Mouse (Mus musculus) myocyte (in vitro differentiated cells): Measurements from ENCODE around the gene Zap70. TPM values are rescaled to one million over a fixed set of nuclear protein-coding genes. Genes with fewer than 3 reads are reported as not detected.

Experiments
- H3K27me3 ChIP-seq: one replicate; pipeline ENCODE4 v1.6.1; 2011; ENCODE audit not compliant: control insufficient read depth, insufficient read depth, insufficient read length
- H3K36me3 ChIP-seq: one replicate; pipeline ENCODE4 v1.6.1; 2011; ENCODE audit not compliant: control insufficient read depth, insufficient read depth
- H3K4me2 ChIP-seq: one replicate; pipeline ENCODE4 v1.6.1; 2011; ENCODE audit warnings: low read depth, control low read depth
- H3K4me3 ChIP-seq: one replicate; pipeline ENCODE4 v1.5.1; 2011; ENCODE audit warnings: mild to moderate bottlenecking, control low read depth, moderate library complexity
- H3K79me2 ChIP-seq: one replicate; pipeline ENCODE4 v1.6.1; 2011; ENCODE audit not compliant: control insufficient read depth, insufficient read depth
- H3ac ChIP-seq: one replicate; pipeline ENCODE4 v1.6.1; 2011; ENCODE audit not compliant: control insufficient read depth, insufficient read length
- CEBPB ChIP-seq: IDR thresholded peaks from 2 replicates; pipeline ENCODE4 v1.6.1; 2011; ENCODE audit warnings: mild to moderate bottlenecking, moderate library complexity; ENCODE audit not compliant: poor library complexity, insufficient read depth, severe bottlenecking
- E2F4 ChIP-seq: IDR thresholded peaks from one replicate; pipeline ENCODE4 v1.6.1; 2011; ENCODE audit warnings: mild to moderate bottlenecking, control low read depth, moderate library complexity; ENCODE audit not compliant: insufficient read depth
- MAX ChIP-seq: IDR thresholded peaks from one replicate; pipeline ENCODE4 v1.6.1; 2011; ENCODE audit warnings: low read depth, mild to moderate bottlenecking, control low read depth
- MYOD1 ChIP-seq, 3 experiments: IDR thresholded peaks; one replicate each; pipeline ENCODE4 v1.6.1; 2011; ENCODE audit warnings: control low read depth in 2 of 3, low read depth in 2 of 3, mild to moderate bottlenecking in 2 of 3, moderate library complexity in 1 of 3; ENCODE audit not compliant: insufficient read length in 2 of 3, control insufficient read depth in 1 of 3
- MYOG ChIP-seq, 3 experiments: IDR thresholded peaks; one replicate each; pipeline ENCODE4 v1.6.1; 2011; ENCODE audit warnings: control low read depth in 2 of 3, low read depth in 2 of 3, mild to moderate bottlenecking in 2 of 3; ENCODE audit not compliant: insufficient read length in 2 of 3, control insufficient read depth in 1 of 3, insufficient read depth in 1 of 3
- POLR2A ChIP-seq: IDR thresholded peaks from one replicate; pipeline ENCODE4 v1.6.1; 2011; ENCODE audit warnings: low read depth, mild to moderate bottlenecking, control low read depth, moderate library complexity; ENCODE audit not compliant: insufficient read length
- POLR2AphosphoS2 ChIP-seq: IDR thresholded peaks from one replicate; pipeline ENCODE4 v1.6.1; 2011; ENCODE audit warnings: low read depth, control low read depth; ENCODE audit not compliant: insufficient read length
- REST ChIP-seq: IDR thresholded peaks from one replicate; pipeline ENCODE4 v1.6.1; 2011; ENCODE audit warnings: mild to moderate bottlenecking, control low read depth, moderate library complexity; ENCODE audit not compliant: insufficient read depth, insufficient read length
- SRF ChIP-seq: IDR thresholded peaks from one replicate; pipeline ENCODE4 v1.6.1; 2011; ENCODE audit warnings: low read depth; ENCODE audit not compliant: control insufficient read depth, insufficient read length
- TCF12 ChIP-seq: IDR thresholded peaks from one replicate; pipeline ENCODE4 v1.6.1; 2011; ENCODE audit warnings: mild to moderate bottlenecking, control low read depth; ENCODE audit not compliant: poor library complexity, insufficient read depth, severe bottlenecking
- TCF3 ChIP-seq: IDR thresholded peaks from one replicate; pipeline ENCODE4 v1.6.1; 2011; ENCODE audit warnings: low read depth, control low read depth; ENCODE audit not compliant: insufficient read length
- USF1 ChIP-seq: IDR thresholded peaks from one replicate; pipeline ENCODE4 v1.6.1; 2011; ENCODE audit warnings: low read depth, mild to moderate bottlenecking, control low read depth, moderate library complexity
- polyA plus RNA-seq: library from polyadenylated mRNA; unstranded; fragments of >200 nt; fragmentation: generic; extraction: Trizol; gene quantifications from one replicate; pipeline ENCODE4 v1.2.1, GENCODE M21; 2012; ENCODE audit warnings: missing spikeins

Zap70 gene
- polyA plus RNA-seq, 1 experiment: 2.3 TPM

- no peaks in the 10 kb centered on the region for H3K79me2 ChIP-seq
- H3ac ChIP-seq: no peak overlapping the region
- no peak overlapping the region for H3K4me3 ChIP-seq
- H3K4me2 ChIP-seq: no peak overlapping the region
- no peaks in the 10 kb centered on the region for H3K27me3 ChIP-seq
- peaks cover 45% of the 10 kb centered on the region for H3K36me3 ChIP-seq
- TF ChIP-seq MAX (no peak), MYOG (IDR thresholded peaks at IDR 0.05; ENCODE audit: control insufficient read depth in 1 of 3, insufficient read depth in 1 of 3, insufficient read length in 2 of 3, low read depth in 2 of 3) (no peak), USF1 (no peak), TCF12 (no peak), TCF3 (no peak), POLR2A (no peak), CEBPB (no peak), SRF (no peak), POLR2AphosphoS2 (no peak), MYOD1 (IDR thresholded peaks at IDR 0.05; ENCODE audit: control insufficient read depth in 1 of 3, insufficient read length in 2 of 3, low read depth in 2 of 3) (no peak), E2F4 (no peak), REST (no peak)
Observed at GRCm38 (mm10) chr1:36806181-36806905, 44.7 kb downstream of the Zap70 start.

DNA sequence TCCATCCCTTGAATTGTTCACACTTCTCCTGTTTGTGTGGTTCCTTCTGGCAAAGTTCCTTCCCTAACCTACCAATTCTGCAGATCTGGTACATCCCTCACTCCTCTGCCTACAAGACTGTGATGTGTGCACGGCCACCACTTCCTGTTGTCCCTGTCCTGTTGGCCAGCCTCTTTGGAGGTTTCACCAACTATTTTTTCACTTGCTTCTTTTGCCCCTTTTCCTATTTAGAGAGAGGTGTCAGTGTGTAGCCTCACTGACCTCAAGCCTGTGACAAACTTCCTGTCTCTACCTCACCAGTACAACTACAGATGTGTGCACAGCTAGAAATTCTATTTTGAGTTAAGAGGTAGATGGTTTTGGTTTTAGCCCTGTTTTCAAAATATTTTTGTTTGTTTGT is 45.5 kb downstream of the Zap70 start:
- no peak overlapping the region for H3K4me2 ChIP-seq
- no peak overlapping the region for H3K4me3 ChIP-seq
- H3K79me2 ChIP-seq: no peaks in the 10 kb centered on the region
- H3K36me3 ChIP-seq: peaks cover 46% of the 10 kb centered on the region
- H3K27me3 ChIP-seq: no peaks in the 10 kb centered on the region
- no peak for TF ChIP-seq USF1
- no peak for TF ChIP-seq TCF3
- no peak for TF ChIP-seq MAX
- no peak for TF ChIP-seq REST
- no peak overlapping the region for H3ac ChIP-seq

- Histone ChIP-seq H3K27me3 (no peaks in the 10 kb centered on the region), H3K79me2 (no peaks in the 10 kb centered on the region), H3K4me3 (no peak overlapping the region), H3ac (no peak overlapping the region), H3K4me2 (no peak overlapping the region), H3K36me3 (peaks cover 52% of the 10 kb centered on the region)
- TF ChIP-seq E2F4 (no peak), TCF3 (no peak), MYOG (IDR thresholded peaks at IDR 0.05; ENCODE audit: control insufficient read depth in 1 of 3, insufficient read depth in 1 of 3, insufficient read length in 2 of 3, low read depth in 2 of 3) (no peak), POLR2A (no peak), CEBPB (no peak), POLR2AphosphoS2 (no peak), SRF (no peak), MAX (no peak), REST (no peak), MYOD1 (IDR thresholded peaks at IDR 0.05; ENCODE audit: control insufficient read depth in 1 of 3, insufficient read length in 2 of 3, low read depth in 2 of 3) (no peak), USF1 (no peak)
Observed at GRCm38 (mm10) chr1:36807782-36808565, 46.4 kb downstream of the Zap70 start.

GRCm38 (mm10) chr1:36811806-36812205 is 50.2 kb downstream of the Zap70 start:
- Histone ChIP-seq H3K36me3 (peaks cover 72% of the 10 kb centered on the region), H3K79me2 (no peaks in the 10 kb centered on the region), H3K4me2 (no peak overlapping the region), H3K4me3 (no peak overlapping the region), H3K27me3 (no peaks in the 10 kb centered on the region), H3ac (no peak overlapping the region)
- TF ChIP-seq POLR2AphosphoS2 (no peak), E2F4 (no peak)

DNA sequence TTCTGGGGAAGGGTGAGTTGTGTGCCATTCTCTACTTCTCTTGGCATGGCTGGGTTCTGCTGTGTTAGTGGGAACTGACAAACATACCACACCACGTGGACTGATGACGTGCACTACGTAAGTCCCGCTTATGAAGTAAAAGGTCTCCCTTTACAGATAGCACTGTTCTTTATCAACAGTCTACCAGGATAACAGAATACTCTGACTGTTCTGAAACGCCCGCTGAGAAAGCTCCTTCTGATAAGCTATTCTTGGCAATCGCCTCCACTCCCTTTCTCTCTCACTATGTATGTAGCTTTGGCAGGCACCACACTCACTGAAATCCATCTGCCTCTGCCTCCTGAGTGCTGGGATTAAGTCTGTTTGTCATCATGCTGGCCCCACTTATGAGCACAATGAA is 51.8 kb downstream of the Zap70 start:
- no peak overlapping the region for H3K4me2 ChIP-seq
- no peaks in the 10 kb centered on the region for H3K79me2 ChIP-seq
- no peak overlapping the region for H3ac ChIP-seq
- peaks cover 59% of the 10 kb centered on the region for H3K36me3 ChIP-seq
- H3K4me3 ChIP-seq: no peak overlapping the region
- no peaks in the 10 kb centered on the region for H3K27me3 ChIP-seq
- TF ChIP-seq E2F4 (no peak), USF1 (no peak), MYOG (IDR thresholded peaks at IDR 0.05; ENCODE audit: control insufficient read depth in 1 of 3, insufficient read depth in 1 of 3, insufficient read length in 2 of 3, low read depth in 2 of 3) (no peak), TCF12 (no peak), MYOD1 (IDR thresholded peaks at IDR 0.05; ENCODE audit: control insufficient read depth in 1 of 3, insufficient read length in 2 of 3, low read depth in 2 of 3) (no peak), CEBPB (no peak), MAX (no peak), SRF (no peak), POLR2A (no peak), REST (no peak), TCF3 (no peak), POLR2AphosphoS2 (no peak)
